Mouse (Mus musculus): ENCODE measurements around the gene Isca1. TPM values are rescaled to one million over a fixed set of nuclear protein-coding genes. Genes with fewer than 3 reads are reported as not detected.

Isca1 gene
- polyA plus RNA-seq, 2 experiments: 94.7 to 126 TPM

GRCm38 (mm10) chr13:59800077-59800476 lies 30.5 kb upstream of the Isca1 start:
- Histone ChIP-seq H3K27me3 (ENCODE audit: control insufficient read depth, insufficient read depth, low read length) (no peaks in the 10 kb centered on the region), H3K4me1 (ENCODE audit: control insufficient read depth, insufficient read depth, low read length) (no peaks in the 10 kb centered on the region), H3K4me3 (replicated peaks; ENCODE audit: low read length) (no peak overlapping the region), H3K9ac (ENCODE audit: low read depth, low read length, severe bottlenecking) (no peak overlapping the region), H3K9me3 (ENCODE audit: control insufficient read depth, low read length) (no peaks in the 10 kb centered on the region), H3K4me2 (replicated peaks; ENCODE audit: low read depth, low read length, severe bottlenecking) (no peak overlapping the region), H3K36me3 (ENCODE audit: control insufficient read depth, insufficient read depth, low read length) (peaks cover 99% of the 10 kb centered on the region), H3K27ac (replicated peaks; ENCODE audit: low read depth, low read length) (no peak overlapping the region)
- TF ChIP-seq POLR2A (IDR thresholded peaks at IDR 0.05; ENCODE audit: borderline replicate concordance, extremely low read depth, insufficient read depth, insufficient read length): no peak
- 91% methylated on average over 2 of the region's 2 CpGs for WGBS
- DNase-seq (ENCODE audit: low spot score) (no peak), ATAC-seq (ENCODE audit: low FRiP score, low read depth) (no peak)

- no peaks in the 10 kb centered on the region for H3K27me3 ChIP-seq (ENCODE audit: control insufficient read depth, insufficient read depth, low read length)
- no peak overlapping the region for H3K4me3 ChIP-seq (replicated peaks; ENCODE audit: low read length)
- no peaks in the 10 kb centered on the region for H3K9me3 ChIP-seq (ENCODE audit: control insufficient read depth, low read length)
- H3K36me3 ChIP-seq (ENCODE audit: control insufficient read depth, insufficient read depth, low read length): peaks cover 99% of the 10 kb centered on the region
- no peak for DNase-seq (ENCODE audit: low spot score)
- 81% methylated on average over 1 of the region's 1 CpGs for WGBS
- no peak overlapping the region for H3K4me2 ChIP-seq (replicated peaks; ENCODE audit: low read depth, low read length, severe bottlenecking)
- no peak for ATAC-seq (ENCODE audit: low FRiP score, low read depth)
- TF ChIP-seq POLR2A (IDR thresholded peaks at IDR 0.05; ENCODE audit: borderline replicate concordance, extremely low read depth, insufficient read depth, insufficient read length): no peak
- no peaks in the 10 kb centered on the region for H3K4me1 ChIP-seq (ENCODE audit: control insufficient read depth, insufficient read depth, low read length)
- no peak overlapping the region for H3K9ac ChIP-seq (ENCODE audit: low read depth, low read length, severe bottlenecking)
- no peak overlapping the region for H3K27ac ChIP-seq (replicated peaks; ENCODE audit: low read depth, low read length)
Observed at GRCm38 (mm10) chr13:59798306-59798705, 28.7 kb upstream of the Isca1 start.

- DNase-seq (ENCODE audit: low spot score) (no peak), ATAC-seq (ENCODE audit: low FRiP score, low read depth) (no peak)
- no peak overlapping the region for H3K4me2 ChIP-seq (replicated peaks; ENCODE audit: low read depth, low read length, severe bottlenecking)
- H3K4me1 ChIP-seq (ENCODE audit: control insufficient read depth, insufficient read depth, low read length): no peaks in the 10 kb centered on the region
- no peak overlapping the region for H3K27ac ChIP-seq (replicated peaks; ENCODE audit: low read depth, low read length)
- WGBS: 92% methylated on average over 9 of the region's 9 CpGs
- H3K36me3 ChIP-seq (ENCODE audit: control insufficient read depth, insufficient read depth, low read length): peaks cover 99% of the 10 kb centered on the region
- no peak overlapping the region for H3K9ac ChIP-seq (ENCODE audit: low read depth, low read length, severe bottlenecking)
- H3K9me3 ChIP-seq (ENCODE audit: control insufficient read depth, low read length): no peaks in the 10 kb centered on the region
- no peak overlapping the region for H3K4me3 ChIP-seq (replicated peaks; ENCODE audit: low read length)
- no peaks in the 10 kb centered on the region for H3K27me3 ChIP-seq (ENCODE audit: control insufficient read depth, insufficient read depth, low read length)
- TF ChIP-seq POLR2A (IDR thresholded peaks at IDR 0.05; ENCODE audit: borderline replicate concordance, extremely low read depth, insufficient read depth, insufficient read length): no peak
Observed at GRCm38 (mm10) chr13:59796466-59796848, 26.8 kb upstream of the Isca1 start.

GRCm38 (mm10) chr13:59795807-59796465 lies 26.3 kb upstream of the Isca1 start:
- ATAC-seq (ENCODE audit: low FRiP score, low read depth) (no peak), DNase-seq (ENCODE audit: low spot score) (no peak)
- H3K9ac ChIP-seq (ENCODE audit: low read depth, low read length, severe bottlenecking): no peak overlapping the region
- H3K9me3 ChIP-seq (ENCODE audit: control insufficient read depth, low read length): no peaks in the 10 kb centered on the region
- H3K4me1 ChIP-seq (ENCODE audit: control insufficient read depth, insufficient read depth, low read length): no peaks in the 10 kb centered on the region
- WGBS: 91% methylated on average over 6 of the region's 6 CpGs
- no peak overlapping the region for H3K27ac ChIP-seq (replicated peaks; ENCODE audit: low read depth, low read length)
- H3K4me3 ChIP-seq (replicated peaks; ENCODE audit: low read length): no peak overlapping the region
- no peak for TF ChIP-seq POLR2A (IDR thresholded peaks at IDR 0.05; ENCODE audit: borderline replicate concordance, extremely low read depth, insufficient read depth, insufficient read length)
- peaks cover 100% of the 10 kb centered on the region for H3K36me3 ChIP-seq (ENCODE audit: control insufficient read depth, insufficient read depth, low read length)
- no peaks in the 10 kb centered on the region for H3K27me3 ChIP-seq (ENCODE audit: control insufficient read depth, insufficient read depth, low read length)
- no peak overlapping the region for H3K4me2 ChIP-seq (replicated peaks; ENCODE audit: low read depth, low read length, severe bottlenecking)

GRCm38 (mm10) chr13:59794786-59795185 lies 25.2 kb upstream of the Isca1 start:
- ATAC-seq (ENCODE audit: low FRiP score, low read depth) (no peak), DNase-seq (ENCODE audit: low spot score) (no peak)
- H3K4me1 ChIP-seq (ENCODE audit: control insufficient read depth, insufficient read depth, low read length): no peaks in the 10 kb centered on the region
- H3K9ac ChIP-seq (ENCODE audit: low read depth, low read length, severe bottlenecking): no peak overlapping the region
- no peak overlapping the region for H3K27ac ChIP-seq (replicated peaks; ENCODE audit: low read depth, low read length)
- H3K4me3 ChIP-seq (replicated peaks; ENCODE audit: low read length): no peak overlapping the region
- H3K4me2 ChIP-seq (replicated peaks; ENCODE audit: low read depth, low read length, severe bottlenecking): no peak overlapping the region
- no peak for TF ChIP-seq POLR2A (IDR thresholded peaks at IDR 0.05; ENCODE audit: borderline replicate concordance, extremely low read depth, insufficient read depth, insufficient read length)
- peaks cover 100% of the 10 kb centered on the region for H3K36me3 ChIP-seq (ENCODE audit: control insufficient read depth, insufficient read depth, low read length)
- no peaks in the 10 kb centered on the region for H3K9me3 ChIP-seq (ENCODE audit: control insufficient read depth, low read length)
- no peaks in the 10 kb centered on the region for H3K27me3 ChIP-seq (ENCODE audit: control insufficient read depth, insufficient read depth, low read length)
- 88% methylated on average over 1 of the region's 1 CpGs for WGBS

Measured in limb, embryonic 14.5 days (tissue).